Mouse (Mus musculus): Measurements from ENCODE around the gene Sphk2.

DNA sequence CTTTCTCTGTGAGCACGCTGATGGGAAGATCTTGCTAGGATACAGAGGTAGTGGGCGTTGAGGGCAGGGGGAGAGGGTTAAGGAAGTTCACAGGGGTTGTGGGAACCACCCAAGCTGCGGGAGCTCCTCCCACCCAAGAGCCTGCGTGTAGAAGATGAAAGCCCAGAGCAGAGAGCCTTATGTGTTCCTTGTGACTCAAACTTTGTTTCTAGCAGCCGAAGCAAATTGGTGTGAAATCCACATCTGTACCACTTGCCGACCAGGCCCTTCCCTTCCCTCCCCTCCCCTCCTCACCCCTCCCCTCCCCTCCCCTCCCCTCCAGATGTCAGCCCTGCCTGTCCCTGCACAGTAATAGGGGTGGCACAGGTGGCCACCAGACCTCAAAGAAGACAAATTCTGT lies 22.7 kb downstream of the Sphk2 start:
- TF ChIP-seq CTCF (IDR thresholded peaks at IDR 0.05; ENCODE audit: borderline replicate concordance, insufficient read depth, low read depth, low read length): no peak
- no peak for TF ChIP-seq POLR2A (IDR thresholded peaks at IDR 0.05; ENCODE audit: borderline replicate concordance, insufficient read depth, low read length)
